Mouse (Mus musculus): ENCODE data around the gene Fbrsl1. TPM values are rescaled to one million over a fixed set of nuclear protein-coding genes. Genes with fewer than 3 reads are reported as not detected.
A peak's percentile ranks its signal among the peaks of the same experiment; 100 is the strongest.

The Fbrsl1 gene
- polyA plus RNA-seq (2012; rRNA removed) (49.8 and 68.3 TPM in 2 replicates), polyA plus RNA-seq (2014; fragmentation: Nextera tagmentation; extraction: Ambion mirVana) (20.8 and 23.5 TPM in 2 replicates)

- peak within 1 kb of the TSS; percentile 79 for H3K4me3 ChIP-seq (replicated peaks; ENCODE audit: low read length)
- DNase-seq (ENCODE audit: low spot score) (peak; percentile 96), ATAC-seq (ENCODE audit: low FRiP score, low read depth) (peak; percentile 97)
- no peaks in the 10 kb centered on the region for H3K27me3 ChIP-seq (ENCODE audit: control insufficient read depth, insufficient read depth, low read length)
- peak within 1 kb of the TSS; percentile 95 for H3K4me2 ChIP-seq (replicated peaks; ENCODE audit: low read depth, low read length, severe bottlenecking)
- peak within 1 kb of the TSS; percentile 68 for H3K27ac ChIP-seq (replicated peaks; ENCODE audit: low read depth, low read length)
- peak within 1 kb of the TSS; percentile 90 for H3K9ac ChIP-seq (ENCODE audit: low read depth, low read length, severe bottlenecking)
- TF ChIP-seq POLR2A (IDR thresholded peaks at IDR 0.05; ENCODE audit: borderline replicate concordance, extremely low read depth, insufficient read depth, insufficient read length), result 0 out of 2 replicates have a peak, but pooled peaks have one; percentile 24
- peaks cover 15% of the 10 kb centered on the region for H3K4me1 ChIP-seq (ENCODE audit: control insufficient read depth, insufficient read depth, low read length)
- H3K9me3 ChIP-seq (ENCODE audit: control insufficient read depth, low read length), result no peaks in the 10 kb centered on the region
- under 1% methylated on average over 37 of the region's 46 CpGs for WGBS
- H3K36me3 ChIP-seq (ENCODE audit: control insufficient read depth, insufficient read depth, low read length), result no peaks in the 10 kb centered on the region
Observed at GRCm38 (mm10) chr5:110448436-110449134, at the start of gene Fbrsl1. TSS of gene Fbrsl1 (minus strand) at chr5:110448503.

GRCm38 (mm10) chr5:110498071-110498470, 49.8 kb upstream of the Fbrsl1 start:
- Histone ChIP-seq H3K4me3 (replicated peaks; ENCODE audit: low read length) (no peak overlapping the region), H3K27me3 (ENCODE audit: control insufficient read depth, insufficient read depth, low read length) (no peaks in the 10 kb centered on the region), H3K9me3 (ENCODE audit: control insufficient read depth, low read length) (no peaks in the 10 kb centered on the region), H3K4me2 (replicated peaks; ENCODE audit: low read depth, low read length, severe bottlenecking) (no peak overlapping the region), H3K9ac (ENCODE audit: low read depth, low read length, severe bottlenecking) (no peak overlapping the region), H3K27ac (replicated peaks; ENCODE audit: low read depth, low read length) (no peak overlapping the region), H3K4me1 (ENCODE audit: control insufficient read depth, insufficient read depth, low read length) (peaks cover 3% of the 10 kb centered on the region), H3K36me3 (ENCODE audit: control insufficient read depth, insufficient read depth, low read length) (no peaks in the 10 kb centered on the region)
- ATAC-seq (ENCODE audit: low FRiP score, low read depth) (no peak), DNase-seq (ENCODE audit: low spot score) (no peak)
- 49% methylated on average over 10 of the region's 10 CpGs for WGBS
- no peak for TF ChIP-seq POLR2A (IDR thresholded peaks at IDR 0.05; ENCODE audit: borderline replicate concordance, extremely low read depth, insufficient read depth, insufficient read length)

- WGBS, result 79% methylated on average over 5 of the region's 5 CpGs
Observed at GRCm38 (mm10) chr5:110497556-110497955, 49.3 kb upstream of the Fbrsl1 start.

GRCm38 (mm10) chr5:110495051-110495450, 46.7 kb upstream of the Fbrsl1 start:
- H3K9ac ChIP-seq (ENCODE audit: low read depth, low read length, severe bottlenecking), result no peak overlapping the region
- no peak for TF ChIP-seq POLR2A (IDR thresholded peaks at IDR 0.05; ENCODE audit: borderline replicate concordance, extremely low read depth, insufficient read depth, insufficient read length)
- H3K27ac ChIP-seq (replicated peaks; ENCODE audit: low read depth, low read length), result no peak overlapping the region
- 65% methylated on average over 6 of the region's 6 CpGs for WGBS
- DNase-seq (ENCODE audit: low spot score) (no peak), ATAC-seq (ENCODE audit: low FRiP score, low read depth) (no peak)
- no peaks in the 10 kb centered on the region for H3K36me3 ChIP-seq (ENCODE audit: control insufficient read depth, insufficient read depth, low read length)
- no peak overlapping the region for H3K4me2 ChIP-seq (replicated peaks; ENCODE audit: low read depth, low read length, severe bottlenecking)
- H3K9me3 ChIP-seq (ENCODE audit: control insufficient read depth, low read length), result no peaks in the 10 kb centered on the region
- H3K4me3 ChIP-seq (replicated peaks; ENCODE audit: low read length), result no peak overlapping the region
- peaks cover 3% of the 10 kb centered on the region for H3K4me1 ChIP-seq (ENCODE audit: control insufficient read depth, insufficient read depth, low read length)
- H3K27me3 ChIP-seq (ENCODE audit: control insufficient read depth, insufficient read depth, low read length), result no peaks in the 10 kb centered on the region

More at GRCm38 (mm10) chr5:110497556-110497955, 49.3 kb upstream of the Fbrsl1 start:
- H3K27ac ChIP-seq (replicated peaks; ENCODE audit: low read depth, low read length), result no peak overlapping the region
- no peaks in the 10 kb centered on the region for H3K9me3 ChIP-seq (ENCODE audit: control insufficient read depth, low read length)
- H3K4me2 ChIP-seq (replicated peaks; ENCODE audit: low read depth, low read length, severe bottlenecking), result no peak overlapping the region
- ATAC-seq (ENCODE audit: low FRiP score, low read depth) (no peak), DNase-seq (ENCODE audit: low spot score) (no peak)
- TF ChIP-seq POLR2A (IDR thresholded peaks at IDR 0.05; ENCODE audit: borderline replicate concordance, extremely low read depth, insufficient read depth, insufficient read length), result no peak
- H3K27me3 ChIP-seq (ENCODE audit: control insufficient read depth, insufficient read depth, low read length), result no peaks in the 10 kb centered on the region
- H3K36me3 ChIP-seq (ENCODE audit: control insufficient read depth, insufficient read depth, low read length), result no peaks in the 10 kb centered on the region
- peaks cover 3% of the 10 kb centered on the region for H3K4me1 ChIP-seq (ENCODE audit: control insufficient read depth, insufficient read depth, low read length)
- no peak overlapping the region for H3K9ac ChIP-seq (ENCODE audit: low read depth, low read length, severe bottlenecking)
- no peak overlapping the region for H3K4me3 ChIP-seq (replicated peaks; ENCODE audit: low read length)

- H3K4me2 ChIP-seq (replicated peaks; ENCODE audit: low read depth, low read length, severe bottlenecking), result no peak overlapping the region
- no peaks in the 10 kb centered on the region for H3K27me3 ChIP-seq (ENCODE audit: control insufficient read depth, insufficient read depth, low read length)
- TF ChIP-seq POLR2A (IDR thresholded peaks at IDR 0.05; ENCODE audit: borderline replicate concordance, extremely low read depth, insufficient read depth, insufficient read length), result no peak
- 0 out of 2 replicates have a peak overlapping the region, but pooled peaks have one; percentile 16 for H3K9ac ChIP-seq (ENCODE audit: low read depth, low read length, severe bottlenecking)
- ATAC-seq (ENCODE audit: low FRiP score, low read depth), result 0 out of 2 replicates have a peak, but pooled peaks have one; percentile 27
- H3K4me3 ChIP-seq (replicated peaks; ENCODE audit: low read length), result no peak overlapping the region
- H3K36me3 ChIP-seq (ENCODE audit: control insufficient read depth, insufficient read depth, low read length), result no peaks in the 10 kb centered on the region
- H3K27ac ChIP-seq (replicated peaks; ENCODE audit: low read depth, low read length), result no peak overlapping the region
- no peaks in the 10 kb centered on the region for H3K9me3 ChIP-seq (ENCODE audit: control insufficient read depth, low read length)
- peaks cover 3% of the 10 kb centered on the region for H3K4me1 ChIP-seq (ENCODE audit: control insufficient read depth, insufficient read depth, low read length)
- WGBS, result 47% methylated on average over 4 of the region's 4 CpGs
- DNase-seq (ENCODE audit: low spot score), result peak; percentile 47
Observed at GRCm38 (mm10) chr5:110494396-110494795, 46.1 kb upstream of the Fbrsl1 start.

All from limb, embryonic 14.5 days (tissue).